Mouse (Mus musculus): ENCODE data around the gene Vmn1r25. TPM values are rescaled to one million over a fixed set of nuclear protein-coding genes. Genes with fewer than 3 reads are reported as not detected.
"Not testable (repeated sequence)": the region's sequence is repeated elsewhere in the genome, so short reads cannot be mapped to it uniquely, and the experiment has no call there.

Gene Vmn1r25
- total RNA-seq (2021) = not detected
- long read RNA-seq, experiment 1 = 0 reads
- long read RNA-seq, experiment 2 = 0 reads

DNA sequence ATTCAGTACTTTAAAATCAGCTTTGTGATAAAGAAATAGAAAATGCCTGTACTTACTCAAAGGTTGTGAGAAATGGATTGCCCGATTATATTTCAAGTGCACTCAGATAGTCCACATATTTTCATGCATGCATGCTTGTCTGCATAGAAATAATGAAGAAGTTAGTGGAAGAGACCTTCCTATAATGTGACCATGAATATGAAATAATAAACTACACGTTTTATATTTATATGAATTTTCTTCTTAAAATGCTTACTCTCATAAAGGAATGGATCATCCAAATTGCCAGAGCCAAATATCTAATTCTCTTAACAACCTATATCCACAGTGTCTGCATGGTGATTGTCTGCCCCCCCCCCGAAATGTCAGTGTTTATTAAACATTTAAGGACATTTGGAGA, at the start of gene Vmn1r25:
Vmn1r25 (minus strand) TSS at position 101 of the 400 bp plus-strand sequence.
- intact Hi-C loops (cut with DNase I) = no loop called here
- Histone ChIP-seq H3K27ac (no peak within 1 kb of the TSS), H3K4me3 (no peak within 1 kb of the TSS)
- no peak for TF ChIP-seq CTCF (IDR thresholded peaks at IDR 0.05)
- no peak for DNase-seq (ENCODE audit: extremely low spot score in 1 of 2, low spot score in 2 of 2)

DNA sequence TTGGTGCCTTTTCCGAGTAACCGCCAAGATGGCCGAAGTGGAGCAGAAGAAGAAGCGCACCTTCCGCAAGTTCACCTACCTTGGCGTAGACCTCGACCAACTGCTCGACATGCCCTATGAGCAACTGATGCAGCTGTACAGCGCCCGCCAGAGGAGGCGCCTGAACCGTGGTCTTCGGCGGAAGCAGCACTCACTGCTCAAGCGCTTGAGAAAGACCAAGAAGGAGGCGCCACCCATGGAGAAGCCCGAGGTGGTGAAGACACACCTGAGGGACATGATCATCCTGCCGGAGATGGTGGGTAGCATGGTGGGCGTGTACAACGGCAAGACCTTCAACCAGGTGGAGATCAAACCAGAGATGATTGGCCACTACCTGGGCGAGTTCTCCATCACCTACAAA, 36.9 kb upstream of the Vmn1r25 start:
- intact Hi-C loops (cut with DNase I); H3K4me3 ChIP-seq; H3K27ac ChIP-seq: not testable (repeated sequence)
- DNase-seq (ENCODE audit: extremely low spot score in 1 of 2, low spot score in 2 of 2) = peak in 1 of 2 experiments; percentile 10

GRCm38 (mm10) chr6:58015059-58015458, 34.4 kb upstream of the Vmn1r25 start, which contains the start of gene Vmn1r26:
Gene Vmn1r26, minus strand, starts transcription at chr6:58015159.
- intact Hi-C loops (cut with DNase I) = no loop called here
- DNase-seq (ENCODE audit: extremely low spot score in 1 of 2, low spot score in 2 of 2) = no peak
- Histone ChIP-seq H3K4me3 (no peak within 1 kb of the TSS), H3K27ac (no peak within 1 kb of the TSS)
- TF ChIP-seq CTCF (IDR thresholded peaks at IDR 0.05) = no peak

DNA sequence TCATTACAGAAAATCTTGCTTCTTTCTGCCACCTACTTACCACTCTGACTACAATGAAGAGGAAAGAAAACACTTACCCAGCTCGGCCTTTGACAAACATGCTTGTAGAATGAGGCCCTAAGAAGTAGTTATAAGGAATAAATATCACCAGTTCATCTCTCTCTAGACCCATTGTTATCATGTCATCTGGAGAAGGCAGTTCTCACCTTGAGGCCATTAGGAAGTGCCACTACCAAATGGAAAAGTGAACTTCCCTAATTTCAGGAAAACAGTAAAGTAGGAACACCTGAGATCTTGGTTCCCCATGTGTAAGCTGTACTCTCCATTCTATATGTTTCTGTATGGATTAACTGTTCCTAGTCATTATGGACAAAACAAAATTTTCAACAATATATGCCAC, 19.2 kb downstream of the Vmn1r25 start, which contains the start of gene Vmn1r24:
Vmn1r24 (minus strand) TSS at position 101 of the 400 bp plus-strand sequence.
- intact Hi-C loops (cut with DNase I); DNase-seq (ENCODE audit: extremely low spot score in 1 of 2, low spot score in 2 of 2); H3K27ac ChIP-seq; H3K4me3 ChIP-seq: not testable (repeated sequence)

Other genes starting within 250 kb of the Vmn1r25 start
- 100 to 1,000 TPM; 123 to 130 TPM for gene Vopp1, start 155.7 kb downstream of the Vmn1r25 start, total RNA-seq (2021)
- not detected for gene Vmn1r21, start 130.5 kb downstream of the Vmn1r25 start, total RNA-seq (2021)
- not detected for gene Vmn1r22, start 72.8 kb downstream of the Vmn1r25 start, total RNA-seq (2021)
- gene Vmn1r23, start 54.0 kb downstream of the Vmn1r25 start, total RNA-seq (2021) = not detected
- not detected for gene Vmn1r24, start 19.3 kb downstream of the Vmn1r25 start, total RNA-seq (2021)
- not detected for gene Vmn1r26, start 34.3 kb upstream of the Vmn1r25 start, total RNA-seq (2021)
- gene Vmn1r27, start 238.0 kb upstream of the Vmn1r25 start, total RNA-seq (2021) = not detected